Mouse (Mus musculus) brain, embryonic 14.5 days (tissue): Measurements from ENCODE around the gene Pip5k1c.

Experiments used
- CTCF ChIP-seq: fragments of 200-500 bp; IDR thresholded peaks from 2 replicates; pipeline ENCODE4 v1.5.1; 2012; ENCODE audit warnings: inconsistent platforms, mild to moderate bottlenecking, moderate library complexity, borderline replicate concordance; ENCODE audit not compliant: insufficient read depth, insufficient read length; ENCODE audit errors: extremely low read depth
- POLR2A ChIP-seq: fragments of 200-500 bp; IDR thresholded peaks from 2 replicates; pipeline ENCODE4 v1.6.1; 2012; ENCODE audit warnings: mild to moderate bottlenecking, inconsistent platforms, borderline replicate concordance; ENCODE audit not compliant: poor library complexity, insufficient read depth, insufficient read length, severe bottlenecking; ENCODE audit errors: extremely low read depth

GRCm38 (mm10) chr10:81329194-81329975 is 36.6 kb downstream of the Pip5k1c start:
- TF ChIP-seq POLR2A (no peak), CTCF (no peak)
